ENCODE assay signal across 25 mouse cellular contexts in genomic region chr5:72987786-72988185, GRCm38 (mm10). TPM values are rescaled to one million over a fixed set of nuclear protein-coding genes. Genes with fewer than 3 reads are reported as not detected.
A peak's percentile ranks its signal among the peaks of the same experiment; 100 is the strongest.
DNase-seq lines count a peak whose midpoint lies in the region; ATAC-seq and TF ChIP-seq lines count a peak whose summit lies in the region.
"Had no signal": no experiment of that assay in that cellular context is flagged by ENCODE, and none has a peak within 500 bp of the region (broad histone marks: within the 10 kb centered on the region; RNA-seq: fewer than 3 reads in every experiment).

No protein-coding gene starts in this region.

- H3K9ac ChIP-seq in heart, embryonic 12.5 days: no peak overlapping the region
- H3K9ac ChIP-seq in intestine, embryonic 14.5 days (ENCODE audit: low read length): no peak overlapping the region
- H3K9ac ChIP-seq in intestine, postnatal 0 days (ENCODE audit: low read depth, low read length): no peak overlapping the region

- peaks cover 8% of the 10 kb centered on the region for H3K4me1 ChIP-seq in heart, embryonic 12.5 days (replicated peaks)
- H3K4me1 ChIP-seq in intestine, embryonic 14.5 days (replicated peaks; ENCODE audit: control insufficient read depth, insufficient read depth, low read length): no peaks in the 10 kb centered on the region
- no peaks in the 10 kb centered on the region for H3K4me1 ChIP-seq in intestine, postnatal 0 days (replicated peaks; ENCODE audit: control insufficient read depth, insufficient read depth, low read length)

- no peak for TF ChIP-seq CTCF in intestine, postnatal 0 days (IDR thresholded peaks at IDR 0.05; ENCODE audit: low read depth)

- no peak overlapping the region for H3K4me3 ChIP-seq in heart, embryonic 12.5 days
- no peak overlapping the region for H3K4me3 ChIP-seq in intestine, embryonic 14.5 days (ENCODE audit: low read depth, low read length)
- no peak overlapping the region for H3K4me3 ChIP-seq in intestine, postnatal 0 days (ENCODE audit: low read depth, low read length)

- 78% methylated on average over 7 of the region's 7 CpGs for WGBS in heart, embryonic 12.5 days
- 59% methylated on average over 7 of the region's 7 CpGs for WGBS in intestine, embryonic 14.5 days
- WGBS in intestine, postnatal 0 days: 69% methylated on average over 7 of the region's 7 CpGs

- no peak for ATAC-seq in heart, embryonic 12.5 days (ENCODE audit: insufficient number of reproducible peaks, low FRiP score)
- no peak for ATAC-seq in intestine, embryonic 14.5 days (replicated peaks; ENCODE audit: low FRiP score, low TSS enrichment, low read depth)
- no peak for ATAC-seq in intestine, postnatal 0 days
- ATAC-seq: activated CD4-positive, CD25-positive, alpha-beta regulatory T cell, adult 4 months; CD4-positive, CD25-positive, alpha-beta regulatory T cell, adult 4 months; Patski had no signal

- H3K4me2 ChIP-seq in heart, embryonic 12.5 days: no peak overlapping the region
- no peak overlapping the region for H3K4me2 ChIP-seq in intestine, embryonic 14.5 days (ENCODE audit: low read length)
- H3K4me2 ChIP-seq in intestine, postnatal 0 days (replicated peaks; ENCODE audit: low read depth): no peak overlapping the region

- H3K27me3 ChIP-seq in heart, embryonic 12.5 days (replicated peaks): no peaks in the 10 kb centered on the region
- no peaks in the 10 kb centered on the region for H3K27me3 ChIP-seq in intestine, embryonic 14.5 days (replicated peaks; ENCODE audit: control insufficient read depth, insufficient read depth, low read length)
- no peaks in the 10 kb centered on the region for H3K27me3 ChIP-seq in intestine, postnatal 0 days (replicated peaks; ENCODE audit: control insufficient read depth, insufficient read depth, low read length)
- H3K27me3 ChIP-seq: CH12.LX, Patski had no signal

- DNase-seq in heart, adult 11 months: peak; percentile 72
- DNase-seq in intestine, embryonic 14.5 days (ENCODE audit: low spot score): peak; percentile 46
- DNase-seq in testis, postnatal 10 days (ENCODE audit: low spot score): peak; percentile 28
- no peak for DNase-seq in testis, postnatal 14 days (ENCODE audit: low spot score)
- DNase-seq in MN1 (ENCODE audit: low spot score): peak; percentile 77
- no peak for DNase-seq in spleen, postnatal 14 days (ENCODE audit: low spot score in 2 of 2)
- DNase-seq: adrenal gland, adult 2 months; adrenal gland, adult 8-10 months; adrenal gland, postnatal 10 days; adrenal gland, postnatal 14 days; adrenal gland, postnatal 25 days; adrenal gland, postnatal 36 days; B cell, adult 2 months; cerebellum, adult 11 months; cerebellum, adult 11-12 months; cerebellum, adult 18-20 months had no signal

- H3K27ac ChIP-seq in heart, embryonic 12.5 days (ENCODE audit: poor library complexity, severe bottlenecking): no peak overlapping the region
- no peak overlapping the region for H3K27ac ChIP-seq in intestine, embryonic 14.5 days (ENCODE audit: low read depth)
- no peak overlapping the region for H3K27ac ChIP-seq in intestine, postnatal 0 days (ENCODE audit: low read depth, low read length)

- H3K9me3 ChIP-seq in heart, embryonic 12.5 days (replicated peaks): no peaks in the 10 kb centered on the region
- no peaks in the 10 kb centered on the region for H3K9me3 ChIP-seq in intestine, embryonic 14.5 days (ENCODE audit: control insufficient read depth, low read length)
- no peaks in the 10 kb centered on the region for H3K9me3 ChIP-seq in intestine, postnatal 0 days (ENCODE audit: control insufficient read depth)
- H3K9me3 ChIP-seq: G1E had no signal

- H3K36me3 ChIP-seq in heart, embryonic 12.5 days: no peaks in the 10 kb centered on the region
- H3K36me3 ChIP-seq in intestine, embryonic 14.5 days (ENCODE audit: control insufficient read depth, insufficient read depth, low read length): no peaks in the 10 kb centered on the region
- no peaks in the 10 kb centered on the region for H3K36me3 ChIP-seq in intestine, postnatal 0 days (ENCODE audit: control insufficient read depth, insufficient read depth)
- H3K36me3 ChIP-seq: G1E had no signal

RNA-seq across cellular contexts. Expression of gene Gm10135, which starts 13.3 kb away (rescaled TPM):
- not detected in 2 replicates for polyA plus RNA-seq in heart, embryonic 12.5 days (2016; fragmentation: Nextera tagmentation; extraction: Ambion mirVana)
- polyA plus RNA-seq in intestine, embryonic 14.5 days (2014; fragmentation: Nextera tagmentation; extraction: Ambion mirVana): not detected in 2 replicates
- not detected in 2 replicates for polyA plus RNA-seq in intestine, postnatal 0 days (2015; fragmentation: Nextera tagmentation; extraction: Ambion mirVana)
- polyA plus RNA-seq: activated CD4-positive, CD25-positive, alpha-beta regulatory T cell, adult 4 months; adrenal gland, adult 2 months; brain, embryonic 14.5 days; C2C12; CD4-positive, CD25-positive, alpha-beta regulatory T cell, adult 4 months; G1E; Patski had no signal

RNA-seq across cellular contexts. Expression of gene Slc10a4, which starts 18.9 kb away (rescaled TPM):
- polyA plus RNA-seq in heart, embryonic 12.5 days (2016; fragmentation: Nextera tagmentation; extraction: Ambion mirVana): 0.41 and 0.50 TPM in 2 replicates
- polyA plus RNA-seq in intestine, embryonic 14.5 days (2014; fragmentation: Nextera tagmentation; extraction: Ambion mirVana): 15.4 and 18.7 TPM in 2 replicates
- 5.1 and 6.3 TPM in 2 replicates for polyA plus RNA-seq in intestine, postnatal 0 days (2015; fragmentation: Nextera tagmentation; extraction: Ambion mirVana)
- polyA plus RNA-seq: activated CD4-positive, CD25-positive, alpha-beta regulatory T cell, adult 4 months; C2C12; CD4-positive, CD25-positive, alpha-beta regulatory T cell, adult 4 months; G1E; Patski had no signal

Comparison
In these comparisons a context has a peak if more than half of its experiments do, and no peak if none do; other contexts are left out.
1. DNase-seq: peak in heart, adult 11 months (single experiment), intestine, embryonic 14.5 days (single experiment), testis, postnatal 10 days (single experiment) and MN1 (single experiment); none in testis, postnatal 14 days (single experiment) and spleen, postnatal 14 days (0 of 2).